Mouse (Mus musculus) erythroblast, embryonic 14.5 days (primary cell): Measurements from ENCODE around the gene Erc1. TPM values are rescaled to one million over a fixed set of nuclear protein-coding genes. Genes with fewer than 3 reads are reported as not detected.
"Not testable (repeated sequence)": the region's sequence is repeated elsewhere in the genome, so short reads cannot be mapped to it uniquely, and the experiment has no call there.

Experiments
- H3K27me3 ChIP-seq: 2 replicates; pipeline ENCODE4 v1.6.1; 2012; ENCODE audit warnings: inconsistent platforms; ENCODE audit not compliant: control insufficient read depth
- H3K36me3 ChIP-seq: 2 replicates; pipeline ENCODE4 v1.6.1; 2012; ENCODE audit warnings: mild to moderate bottlenecking, inconsistent platforms; ENCODE audit not compliant: control insufficient read depth
- H3K4me1 ChIP-seq: 2 replicates; pipeline ENCODE4 v1.6.1; 2012; ENCODE audit warnings: inconsistent platforms; ENCODE audit not compliant: control insufficient read depth
- H3K4me3 ChIP-seq: replicated peaks from 2 replicates; pipeline ENCODE3; 2012; ENCODE audit warnings: moderate library complexity, mild to moderate bottlenecking, inconsistent platforms
- H3K9me3 ChIP-seq: 2 replicates; pipeline ENCODE4 v1.6.1; 2012; ENCODE audit warnings: low read length, inconsistent platforms, mixed read lengths; ENCODE audit not compliant: control insufficient read depth
- GATA1 ChIP-seq: IDR thresholded peaks from 2 replicates; pipeline ENCODE4 v1.6.1; 2012; ENCODE audit warnings: low read length, inconsistent platforms, mixed read lengths
- TAL1 ChIP-seq: IDR thresholded peaks from 3 replicates; pipeline ENCODE4 v1.6.1; 2012; ENCODE audit warnings: low read length, inconsistent platforms, mixed read lengths
- polyA plus RNA-seq: library from polyadenylated mRNA; stranded (reverse); fragments of >175 nt; gene quantifications from 2 replicates; pipeline ENCODE4 v1.2.3, GENCODE M21; 2012

Erc1 gene
- polyA plus RNA-seq, 1 experiment = 0.15 TPM

DNA sequence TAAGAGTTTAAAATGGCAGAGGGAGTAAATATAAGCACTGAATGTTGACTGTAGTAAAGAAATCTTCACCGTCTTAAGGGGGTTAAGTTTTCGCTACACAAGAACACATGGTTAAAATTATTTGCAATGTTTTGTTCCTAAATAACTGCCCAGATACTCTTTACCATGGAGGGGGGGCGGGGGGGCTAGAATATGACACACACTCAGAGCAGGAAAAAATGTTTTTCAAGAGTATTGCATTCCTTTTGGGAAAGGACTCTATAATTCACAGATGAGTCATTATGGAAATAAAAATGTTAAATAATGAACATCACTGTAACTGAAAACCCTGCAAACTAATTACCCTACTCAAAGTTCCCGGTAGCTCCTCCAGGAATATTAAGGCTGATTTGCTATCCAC, 32.5 kb downstream of the Erc1 start:
- TF ChIP-seq TAL1 (no peak), GATA1 (no peak)
- H3K4me3 ChIP-seq = no peak overlapping the region
- peaks cover 2% of the 10 kb centered on the region; the same call in 1 of the 2 replicates for H3K9me3 ChIP-seq
- peaks cover 6% of the 10 kb centered on the region for H3K4me1 ChIP-seq
- no peaks in the 10 kb centered on the region for H3K27me3 ChIP-seq
- H3K36me3 ChIP-seq = peaks cover 9% of the 10 kb centered on the region

DNA sequence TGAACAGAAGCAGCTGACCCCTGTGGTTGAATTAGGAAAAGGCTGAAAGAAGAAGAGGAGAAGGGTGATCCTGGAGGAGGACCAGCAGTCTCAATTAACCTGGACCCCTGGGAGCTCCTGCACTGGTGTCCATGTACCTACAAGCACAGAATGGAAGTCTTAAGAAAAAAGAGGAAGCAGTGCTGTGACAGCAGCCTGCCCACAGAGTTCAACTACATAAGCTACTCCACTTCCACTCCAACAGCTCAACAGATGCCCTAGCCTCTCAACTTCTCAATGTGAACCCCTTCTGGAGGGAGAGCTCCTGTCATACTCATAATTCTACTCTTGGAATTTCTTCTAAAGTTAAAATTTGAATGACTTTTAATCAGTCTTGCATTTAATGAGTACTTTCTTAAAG, 34.9 kb downstream of the Erc1 start:
- H3K27me3 ChIP-seq, H3K36me3 ChIP-seq, H3K4me1 ChIP-seq, H3K4me3 ChIP-seq, H3K9me3 ChIP-seq: not testable (repeated sequence)

GRCm38 (mm10) chr6:119808726-119809505, 39.1 kb downstream of the Erc1 start:
- Histone ChIP-seq H3K4me1 (no peaks in the 10 kb centered on the region; the same call in 1 of the 2 replicates), H3K9me3 (no peaks in the 10 kb centered on the region), H3K4me3 (no peak overlapping the region), H3K27me3 (no peaks in the 10 kb centered on the region), H3K36me3 (no peaks in the 10 kb centered on the region)
- TF ChIP-seq TAL1 (no peak), GATA1 (no peak)

- H3K4me1 ChIP-seq = no peaks in the 10 kb centered on the region
- no peaks in the 10 kb centered on the region for H3K27me3 ChIP-seq
- H3K9me3 ChIP-seq = no peaks in the 10 kb centered on the region
- H3K4me3 ChIP-seq = no peak overlapping the region
- TF ChIP-seq TAL1 (no peak), GATA1 (no peak)
- no peaks in the 10 kb centered on the region; the same call in 1 of the 2 replicates for H3K36me3 ChIP-seq
These were observed 44.7 kb downstream of the Erc1 start for GRCm38 (mm10) chr6:119803239-119803638.

GRCm38 (mm10) chr6:119796911-119797486, 51.0 kb downstream of the Erc1 start:
- Histone ChIP-seq H3K27me3 (no peaks in the 10 kb centered on the region), H3K9me3 (no peaks in the 10 kb centered on the region), H3K4me3 (no peak overlapping the region), H3K4me1 (peaks cover 4% of the 10 kb centered on the region), H3K36me3 (peaks cover 8% of the 10 kb centered on the region)
- TF ChIP-seq TAL1 = no peak
- no peak for TF ChIP-seq GATA1

DNA sequence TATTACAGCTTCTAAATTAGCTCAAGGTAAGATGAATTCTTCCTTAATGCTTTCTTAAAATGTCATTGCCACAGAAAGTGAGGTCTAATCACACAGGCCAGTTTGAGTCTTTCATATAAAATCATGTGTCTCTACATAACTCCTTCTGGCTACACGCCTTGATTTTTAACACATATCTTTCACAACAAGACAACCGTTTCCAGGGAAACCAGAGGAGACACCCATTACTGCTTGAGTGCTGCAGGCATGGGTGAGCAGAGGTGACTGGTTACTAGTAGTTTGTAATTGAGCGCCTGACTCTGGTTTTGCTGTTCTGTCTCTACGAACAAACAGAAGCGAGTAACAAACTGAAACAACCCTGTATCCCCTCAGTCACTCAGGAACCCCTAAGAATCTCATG, 51.7 kb downstream of the Erc1 start:
- no peak for TF ChIP-seq TAL1
- TF ChIP-seq GATA1 = no peak
- H3K36me3 ChIP-seq = peaks cover 8% of the 10 kb centered on the region
- no peaks in the 10 kb centered on the region for H3K9me3 ChIP-seq
- no peaks in the 10 kb centered on the region for H3K27me3 ChIP-seq
- H3K4me1 ChIP-seq = peaks cover 4% of the 10 kb centered on the region
- no peak overlapping the region for H3K4me3 ChIP-seq

- Histone ChIP-seq H3K4me1 (peaks cover 4% of the 10 kb centered on the region), H3K27me3 (no peaks in the 10 kb centered on the region), H3K9me3 (no peaks in the 10 kb centered on the region), H3K4me3 (no peak overlapping the region), H3K36me3 (peaks cover 8% of the 10 kb centered on the region)
- no peak for TF ChIP-seq TAL1
- no peak for TF ChIP-seq GATA1
These were observed 55.4 kb downstream of the Erc1 start for GRCm38 (mm10) chr6:119792562-119792961.

DNA sequence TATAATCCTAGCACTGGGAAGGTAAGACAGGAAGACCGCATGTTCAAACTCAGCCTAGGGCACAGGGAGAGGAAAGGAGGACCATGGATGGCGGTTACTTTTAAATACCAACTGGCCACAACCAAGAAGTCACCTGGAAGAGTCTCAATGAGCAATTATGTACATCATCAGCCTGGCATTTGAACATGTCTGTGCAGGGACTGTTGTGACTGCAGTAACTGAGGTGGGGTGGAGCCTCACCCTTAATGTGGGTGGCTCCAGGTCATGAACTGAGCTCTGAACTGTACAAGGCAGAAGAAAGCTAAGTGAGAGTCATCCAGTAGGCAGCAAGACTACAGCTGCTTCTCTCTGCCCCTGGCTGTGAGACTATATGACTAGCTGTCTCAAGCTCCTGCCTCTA, 65.6 kb downstream of the Erc1 start:
- TF ChIP-seq GATA1 (no peak), TAL1 (no peak)
- Histone ChIP-seq H3K4me1 (no peaks in the 10 kb centered on the region), H3K9me3 (no peaks in the 10 kb centered on the region), H3K27me3 (no peaks in the 10 kb centered on the region), H3K36me3 (peaks cover 8% of the 10 kb centered on the region), H3K4me3 (no peak overlapping the region)

DNA sequence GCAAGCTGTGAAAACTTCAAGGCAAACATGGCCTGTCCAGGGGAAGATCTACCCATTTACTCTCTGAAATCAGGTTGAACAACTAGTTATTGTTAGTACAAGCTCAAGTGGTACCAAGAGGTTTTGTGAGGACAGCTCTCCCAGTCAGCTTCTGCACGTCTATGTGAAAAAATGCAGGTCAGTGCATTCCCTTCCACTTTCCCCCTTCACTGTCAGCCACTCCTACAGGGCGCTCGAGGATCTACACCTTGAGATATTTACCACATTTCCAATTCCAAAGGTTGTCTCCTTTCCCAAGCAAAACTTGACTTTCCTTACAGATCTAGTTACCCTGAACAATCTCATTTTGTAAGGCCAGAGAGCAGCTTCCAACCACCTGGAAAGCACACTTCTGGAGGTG, 66.9 kb downstream of the Erc1 start:
- Histone ChIP-seq H3K36me3 (peaks cover 8% of the 10 kb centered on the region), H3K4me1 (no peaks in the 10 kb centered on the region), H3K9me3 (no peaks in the 10 kb centered on the region), H3K4me3 (no peak overlapping the region), H3K27me3 (no peaks in the 10 kb centered on the region)
- TF ChIP-seq TAL1 (no peak), GATA1 (no peak)
